Mouse (Mus musculus) neutrophil, adult 5-6 weeks (primary cell): ENCODE measurements at regions not wholly inside any gene's neighbourhood (a gene's known extent, or its start where the extent isn't known, plus 50 kb on each side); places are given as distances from the start of the nearest gene placed in this dataset.

ENCODE experiments used
- ATAC-seq: fragments of 151-379, 151-347 bp; 2 replicates; pipeline ENCODE4 v1.8.0; 2017; ENCODE audit warnings: mild to moderate bottlenecking, moderate TSS enrichment; ENCODE audit not compliant: insufficient number of reproducible peaks, poor library complexity, low FRiP score, severe bottlenecking; ENCODE audit errors: extremely low read depth

DNA sequence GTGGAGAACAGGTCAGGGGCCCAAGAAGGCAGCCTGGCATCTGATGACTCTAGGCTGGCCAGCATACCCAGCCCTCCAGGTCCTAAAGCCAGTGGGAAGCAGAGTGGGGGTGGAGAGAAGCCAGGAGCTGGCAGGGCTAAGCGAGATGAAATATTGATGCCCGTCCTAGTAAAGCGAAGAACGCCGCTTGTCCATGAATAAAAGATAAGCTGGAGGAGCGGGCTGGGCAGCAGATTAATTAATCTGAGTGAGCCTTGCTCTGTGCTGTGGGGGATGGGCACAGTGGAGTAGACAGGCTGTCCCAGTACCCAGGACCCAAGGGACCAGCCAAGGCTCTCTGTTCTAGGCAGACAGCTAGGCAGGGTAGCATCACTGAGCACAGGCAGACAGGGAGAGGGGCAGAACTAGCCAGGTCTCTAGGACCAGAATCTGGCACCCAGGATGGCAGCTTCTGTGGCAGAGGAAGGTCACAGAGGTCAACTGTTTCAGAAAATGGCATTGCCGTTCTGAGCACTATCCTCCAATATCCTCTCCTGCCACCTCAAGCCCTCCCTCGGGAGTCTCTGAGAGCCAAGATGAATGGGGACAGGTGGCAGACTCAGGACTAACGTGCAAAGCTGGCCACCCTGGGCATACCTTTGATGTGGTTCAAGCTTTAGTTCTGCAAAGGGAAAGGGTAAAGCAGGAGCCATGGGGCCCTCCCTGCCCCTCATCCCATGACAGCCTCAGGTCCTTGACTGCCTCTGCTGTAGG is 73.0 kb upstream of the Thy1 start:
- ATAC-seq = no peak

DNA sequence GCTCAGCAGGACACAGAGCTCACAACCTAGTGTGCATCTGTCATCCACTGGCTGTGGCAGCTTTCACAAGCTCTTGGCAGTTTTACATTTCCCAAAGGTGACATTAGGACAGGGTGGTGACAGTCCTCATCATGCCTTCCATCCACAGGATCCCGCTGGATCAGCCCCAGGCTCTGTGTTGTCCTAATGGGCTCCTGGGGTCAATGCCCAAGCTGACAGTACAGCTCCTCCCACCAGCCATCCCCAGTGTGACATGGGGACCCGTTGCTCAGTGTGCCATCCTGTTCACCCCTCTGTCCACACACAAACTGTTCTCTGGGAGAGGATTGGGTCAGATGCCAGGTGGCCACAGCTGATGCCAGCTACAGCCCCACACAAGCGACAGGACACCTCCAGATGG is 72.3 kb upstream of the Thy1 start:
- no peak for ATAC-seq

DNA sequence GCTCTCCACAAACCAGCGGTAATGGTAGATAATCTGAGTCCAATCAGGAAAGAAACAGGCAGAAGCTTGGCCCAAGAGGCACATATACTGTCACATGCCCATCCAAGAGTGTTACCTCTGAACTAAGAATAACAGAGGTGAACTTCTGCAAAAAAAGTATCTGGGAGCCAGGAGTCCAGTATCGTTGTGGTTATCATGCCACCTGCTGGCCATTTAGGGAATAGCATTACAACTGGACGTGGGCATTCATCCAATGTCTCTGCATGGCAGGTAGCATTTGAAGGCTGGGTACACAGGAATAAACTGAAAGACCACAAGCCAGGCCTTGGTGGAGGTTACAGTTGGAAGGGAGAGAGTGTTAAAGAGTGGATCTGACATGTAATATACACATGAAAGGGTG is 70.9 kb upstream of the Thy1 start:
- no peak for ATAC-seq

DNA sequence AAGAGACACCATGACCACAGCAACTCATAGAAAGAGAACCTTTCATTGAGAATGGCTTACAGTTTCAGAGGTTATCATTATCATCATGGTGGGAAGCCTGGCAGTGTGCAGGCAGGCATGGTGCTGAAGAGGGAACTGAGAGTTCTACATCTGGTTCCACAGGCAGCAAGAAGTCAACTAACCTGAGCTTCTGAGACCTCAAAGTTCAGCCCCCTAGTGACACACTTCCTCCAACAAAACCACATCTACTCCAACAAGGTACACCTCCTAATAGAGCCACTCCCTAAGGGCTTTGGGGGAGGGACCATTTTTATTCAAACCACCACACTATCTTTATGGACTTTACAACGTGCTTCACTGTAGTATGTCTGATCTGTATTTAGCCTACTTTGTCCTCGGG is 67.8 kb upstream of the Thy1 start:
- no peak for ATAC-seq

DNA sequence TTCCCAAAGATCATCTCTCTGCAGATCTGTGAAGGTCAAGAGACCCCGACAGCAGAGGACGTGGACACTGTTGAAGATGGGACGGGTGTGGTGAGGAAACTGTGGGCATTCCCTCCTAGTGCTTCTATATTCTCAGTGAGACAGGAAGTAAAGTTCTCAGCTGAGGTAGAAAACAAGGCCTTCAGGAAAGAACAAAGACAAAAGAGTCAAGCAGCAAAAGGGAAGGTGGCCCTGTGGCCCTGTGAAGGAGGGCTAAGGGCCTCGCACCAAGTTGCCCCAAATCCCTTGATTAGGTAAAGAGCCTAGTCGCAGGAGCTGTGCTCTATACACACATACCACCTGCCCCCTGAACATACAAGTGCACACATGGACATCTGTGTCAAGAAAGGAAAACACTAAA is 66.8 kb upstream of the Thy1 start:
- ATAC-seq = no peak

DNA sequence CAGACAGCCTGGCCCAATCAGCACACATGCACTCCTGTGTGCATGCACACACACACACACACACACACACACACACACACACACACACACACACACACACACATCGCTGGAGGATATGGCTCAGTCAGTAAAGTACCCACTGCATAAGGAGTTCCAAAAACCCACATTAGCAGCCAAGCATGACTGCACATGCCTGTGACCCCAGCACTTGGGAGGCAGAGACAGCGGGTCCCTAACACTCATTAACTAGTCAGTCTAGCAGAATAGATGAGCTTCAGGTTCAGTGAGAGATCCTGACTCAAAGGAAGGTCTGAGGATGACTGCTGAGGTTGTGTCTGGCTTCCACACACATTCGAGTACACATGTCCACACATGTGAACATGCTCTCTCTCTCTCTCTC is 65.4 kb upstream of the Thy1 start:
- ATAC-seq = no peak

DNA sequence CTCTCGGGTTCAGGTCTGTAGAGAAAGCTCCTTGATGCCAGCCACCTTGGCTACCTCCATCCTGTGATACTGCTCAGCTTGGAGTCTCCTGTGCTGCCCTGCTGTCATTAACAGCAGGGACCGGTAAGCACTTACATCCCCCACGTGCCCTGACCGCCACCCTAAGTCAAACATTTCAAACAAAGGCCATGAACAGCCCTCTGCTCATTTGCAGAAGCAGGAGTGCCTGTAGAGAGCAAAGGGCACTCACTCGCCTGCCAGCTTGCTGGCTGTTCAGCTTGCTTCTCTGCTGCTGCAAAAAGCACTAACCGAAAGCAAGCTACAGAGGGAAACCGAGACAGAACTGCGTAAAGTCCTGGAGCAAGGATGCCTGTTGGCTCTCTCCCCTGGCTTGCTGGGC is 61.8 kb upstream of the Thy1 start:
- ATAC-seq = no peak

DNA sequence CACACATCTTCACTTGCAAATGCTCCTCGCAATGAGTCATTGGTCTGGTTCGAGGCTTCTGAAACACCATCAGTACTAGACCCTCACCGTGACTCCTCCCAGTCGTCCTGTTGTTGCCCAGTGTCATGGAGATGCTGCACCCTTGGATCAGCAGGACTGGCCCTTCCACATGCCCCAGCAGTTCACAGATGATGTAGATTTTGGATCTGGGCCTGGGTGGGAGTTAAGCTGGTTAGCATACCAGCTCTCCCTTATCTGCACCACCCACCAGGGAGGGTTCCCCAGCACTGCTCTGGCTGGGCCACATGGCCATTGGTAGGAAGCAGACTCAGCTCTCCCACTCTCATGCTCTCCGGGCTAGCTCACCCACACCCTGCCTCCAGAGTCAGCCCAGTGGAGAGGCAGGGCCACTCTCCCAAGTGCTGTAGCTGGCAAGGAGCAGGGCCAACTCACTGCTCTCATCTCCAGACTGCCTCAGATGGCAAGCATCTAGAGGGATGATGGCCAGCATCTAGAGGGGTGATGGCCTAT is 60.8 kb upstream of the Thy1 start:
- ATAC-seq = no peak

DNA sequence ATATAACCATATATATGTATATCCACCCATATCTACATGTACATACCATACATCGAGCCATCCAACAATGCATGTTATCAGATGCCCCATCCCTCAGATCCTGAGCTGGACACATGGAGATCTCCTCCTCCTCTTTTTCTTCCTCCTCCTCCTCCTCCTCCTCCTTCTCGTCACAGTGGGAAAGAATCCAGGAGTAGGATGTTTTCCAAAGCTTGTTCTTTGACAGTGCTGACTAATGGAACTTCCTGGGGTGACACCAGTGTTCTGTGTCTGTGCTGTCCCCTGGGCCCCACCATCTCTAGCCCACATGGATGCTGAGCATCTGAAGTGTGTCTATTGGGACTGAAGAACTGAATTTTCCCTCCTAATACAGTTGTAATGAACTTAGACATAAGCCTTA is 60.0 kb upstream of the Thy1 start:
- ATAC-seq = no peak

DNA sequence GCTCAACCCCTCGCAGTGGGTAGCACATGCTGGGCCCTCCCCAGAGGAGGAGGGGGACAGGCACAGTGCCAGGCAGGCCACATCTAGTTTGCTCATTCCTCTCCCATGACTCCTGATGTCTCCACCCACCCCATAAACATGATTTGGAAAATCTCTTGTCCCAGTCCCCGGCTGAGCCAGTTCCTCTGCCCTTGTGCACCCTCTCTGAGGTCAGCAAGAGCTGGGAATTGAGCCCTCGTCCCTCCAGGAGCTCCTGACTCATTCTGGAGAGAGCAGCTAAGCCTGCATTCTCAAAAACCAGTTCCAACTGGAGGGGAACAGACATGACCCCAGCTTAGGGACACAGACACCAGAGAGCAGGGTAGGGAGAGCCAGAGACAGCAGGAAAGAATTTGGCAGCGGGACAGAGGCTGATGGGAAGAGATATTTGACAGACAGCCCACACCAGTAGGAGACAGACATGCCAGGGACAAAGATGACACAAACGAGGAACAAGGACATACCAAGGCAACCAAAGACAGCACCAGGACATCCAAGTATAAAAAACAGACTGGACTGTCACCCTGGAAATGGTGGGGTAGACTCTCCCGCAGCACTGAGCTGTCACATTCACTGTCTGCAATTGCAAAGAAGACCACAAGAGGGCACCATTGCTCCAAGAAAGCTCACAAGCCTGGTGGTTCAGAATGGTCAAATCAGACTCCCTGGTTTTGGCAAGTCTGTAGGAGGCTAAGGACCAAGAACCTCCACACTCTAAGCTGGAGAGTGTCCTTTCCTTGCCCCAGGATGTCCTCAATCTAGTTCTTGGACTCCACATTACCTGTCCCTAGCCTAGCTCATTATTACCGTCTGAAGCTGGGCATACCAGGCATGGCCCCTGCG is 58.8 kb upstream of the Thy1 start:
- ATAC-seq = peak; percentile 53; the same call in 1 of the 2 replicates

DNA sequence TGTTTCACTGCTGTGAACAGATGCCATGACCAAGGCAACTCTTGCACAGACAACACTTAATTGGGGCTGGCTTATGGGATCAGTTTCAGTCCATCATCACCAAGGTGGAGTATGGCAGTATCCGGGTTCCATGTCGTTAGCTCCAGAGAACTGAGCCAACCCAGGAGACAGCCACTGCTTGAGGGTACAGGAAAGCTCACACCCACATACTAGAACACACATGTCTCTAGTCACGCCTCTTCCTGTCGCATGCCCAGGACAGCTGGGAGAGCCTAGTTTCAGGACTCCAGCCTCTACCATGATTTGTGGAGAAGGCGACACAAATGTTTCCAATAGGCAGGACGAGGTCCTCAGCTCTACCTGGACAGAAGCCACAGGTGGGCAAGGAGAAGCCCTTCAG is 55.2 kb upstream of the Thy1 start:
- ATAC-seq = no peak

DNA sequence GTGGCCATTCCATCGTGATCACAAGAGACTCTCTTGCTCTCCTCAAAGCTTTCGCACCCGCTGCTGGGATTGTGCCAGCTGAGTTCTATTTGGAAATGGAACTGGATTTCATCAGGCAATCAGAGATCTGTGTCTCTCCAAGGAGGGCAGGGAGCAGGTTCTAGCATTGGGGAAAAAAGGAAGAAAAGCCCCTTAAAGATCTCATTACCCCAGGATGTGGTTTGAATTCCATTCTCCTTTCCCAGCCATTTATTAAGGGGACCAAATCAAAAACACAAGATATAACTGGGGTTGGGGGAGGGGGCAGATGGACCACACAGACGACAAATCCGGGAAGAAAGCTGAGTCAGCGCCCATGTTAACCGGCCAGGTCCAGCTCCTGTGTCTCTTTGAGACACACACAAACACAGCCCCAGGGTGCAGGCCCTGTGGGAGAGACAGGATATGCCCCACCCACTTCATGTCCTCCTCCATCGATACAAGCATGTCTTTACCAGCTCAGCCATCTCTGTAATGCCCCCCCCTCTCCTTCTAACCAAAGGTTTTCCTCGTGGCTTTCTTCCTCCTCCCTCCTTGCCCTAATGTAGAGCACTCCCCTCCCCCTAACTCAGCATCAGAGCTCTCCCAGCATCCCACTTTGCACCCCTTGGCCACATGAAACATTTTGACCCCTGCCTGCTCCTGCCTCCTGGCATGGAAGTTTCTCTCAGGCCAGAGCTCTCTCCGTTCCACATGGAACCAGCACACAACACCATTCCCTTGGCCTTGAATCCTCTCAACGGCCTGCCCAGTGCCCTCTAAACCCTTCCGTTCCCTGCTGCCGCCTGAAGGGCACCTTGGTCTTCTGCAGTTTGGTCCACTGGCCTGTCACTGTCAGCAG is 54.0 kb upstream of the Thy1 start:
- ATAC-seq = no peak

DNA sequence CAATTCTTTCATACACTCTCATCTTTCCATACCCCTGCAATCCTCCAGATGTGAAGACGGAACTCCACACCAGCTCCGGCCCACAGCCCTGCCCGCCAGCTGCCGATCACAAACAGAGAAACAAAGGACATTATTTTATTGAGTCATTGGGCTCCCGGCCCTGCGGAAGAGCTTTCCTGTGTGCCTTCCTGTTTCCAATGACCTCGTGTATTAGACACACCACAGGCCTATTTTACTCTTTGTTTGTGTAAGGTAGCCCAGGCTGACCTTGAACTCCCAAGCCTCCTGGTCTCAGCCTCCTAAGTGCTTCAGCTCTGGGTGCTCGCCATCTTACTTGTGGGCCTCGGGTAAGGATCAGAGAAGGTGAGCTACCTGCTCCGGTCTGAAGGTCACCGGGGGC is 53.1 kb upstream of the Thy1 start:
- ATAC-seq = no peak

DNA sequence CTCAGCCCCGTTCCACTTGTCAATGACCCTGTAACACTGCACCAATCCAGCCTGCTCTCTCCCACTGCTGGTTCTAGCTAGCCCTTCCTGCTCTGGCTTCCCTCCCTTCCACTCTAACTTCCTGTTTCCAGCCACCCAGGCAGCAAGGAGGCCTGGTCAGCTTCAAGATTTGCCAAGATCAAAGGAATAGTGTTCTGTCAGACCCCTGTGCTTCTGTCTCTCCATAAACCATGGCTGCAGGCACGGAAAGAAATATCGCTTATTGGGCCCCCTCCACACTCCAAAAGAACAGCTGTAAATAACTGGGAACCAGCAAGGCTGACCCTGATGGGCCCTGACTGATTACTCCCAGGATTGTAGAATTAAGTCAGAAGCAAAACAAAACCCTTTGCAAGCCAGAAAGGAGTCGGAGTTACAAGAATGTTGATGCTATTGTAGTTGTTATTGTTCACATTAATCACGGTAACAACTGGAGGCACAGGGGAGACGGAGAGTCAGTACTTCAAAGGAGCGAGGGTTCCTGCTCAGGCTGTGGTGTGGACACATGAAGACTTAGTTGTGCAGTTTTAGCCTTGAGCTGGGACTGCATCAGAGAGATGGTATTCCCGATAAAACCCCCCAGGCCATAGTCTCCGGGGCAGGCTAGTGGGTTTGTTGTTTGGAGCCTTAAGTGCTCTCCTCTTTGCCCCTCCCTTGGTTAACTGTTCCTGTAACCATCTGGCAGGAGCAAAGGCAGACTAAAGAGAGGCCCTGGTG is 49.8 kb upstream of the Thy1 start:
- no peak for ATAC-seq
